Comparison of ENCODE assay signal across 10 mouse cellular contexts in genomic region chr6:49985127-49985526, GRCm38 (mm10).
DNase-seq lines count a peak whose midpoint lies in the region; ATAC-seq lines count a peak whose summit lies in the region.
"Had no signal": no experiment of that assay in that cellular context is flagged by ENCODE, and none has a peak within 500 bp of the region (broad histone marks: within the 10 kb centered on the region; RNA-seq: fewer than 3 reads in every experiment).

No protein-coding gene starts in this region.

- H3K4me3 ChIP-seq in hindbrain, embryonic 14.5 days (replicated peaks; ENCODE audit: low read length), result no peak overlapping the region
- H3K4me3 ChIP-seq in hindbrain, embryonic 12.5 days, result no peak overlapping the region
- no peak overlapping the region for H3K4me3 ChIP-seq in forebrain, embryonic 14.5 days (ENCODE audit: low read depth, low read length)
- H3K4me3 ChIP-seq in limb, embryonic 11.5 days (ENCODE audit: low read depth, low read length), result no peak overlapping the region
- H3K4me3 ChIP-seq: hindbrain, embryonic 15.5 days; liver, embryonic 15.5 days had no signal

- no peak; the same call in 1 of the 2 replicates for ATAC-seq in hindbrain, embryonic 14.5 days (ENCODE audit: low FRiP score)
- ATAC-seq in hindbrain, embryonic 12.5 days (ENCODE audit: low FRiP score), result no peak
- ATAC-seq in forebrain, embryonic 14.5 days, result peak; percentile 65
- ATAC-seq in limb, embryonic 11.5 days (ENCODE audit: insufficient number of reproducible peaks, low FRiP score, low TSS enrichment, low read depth), result peak; percentile 68; the same call in 1 of the 2 replicates
- ATAC-seq: Patski had no signal

- H3K4me2 ChIP-seq in hindbrain, embryonic 14.5 days (replicated peaks), result no peak overlapping the region
- H3K4me2 ChIP-seq in hindbrain, embryonic 12.5 days (replicated peaks), result no peak overlapping the region
- no peak overlapping the region for H3K4me2 ChIP-seq in forebrain, embryonic 14.5 days (ENCODE audit: low read length)
- no peak overlapping the region for H3K4me2 ChIP-seq in limb, embryonic 11.5 days (ENCODE audit: low read depth, severe bottlenecking)
- H3K4me2 ChIP-seq: hindbrain, embryonic 15.5 days; liver, embryonic 15.5 days had no signal

- no peaks in the 10 kb centered on the region for H3K9me3 ChIP-seq in hindbrain, embryonic 14.5 days (ENCODE audit: control insufficient read depth, low read length)
- no peaks in the 10 kb centered on the region for H3K9me3 ChIP-seq in hindbrain, embryonic 12.5 days (replicated peaks)
- no peaks in the 10 kb centered on the region for H3K9me3 ChIP-seq in forebrain, embryonic 14.5 days (replicated peaks; ENCODE audit: control insufficient read depth, low read length)
- H3K9me3 ChIP-seq in limb, embryonic 11.5 days (ENCODE audit: control insufficient read depth, low read length), result no peaks in the 10 kb centered on the region
- H3K9me3 ChIP-seq: hindbrain, embryonic 15.5 days; liver, embryonic 15.5 days had no signal

- H3K27me3 ChIP-seq in hindbrain, embryonic 14.5 days (ENCODE audit: control insufficient read depth, insufficient read depth, low read length), result no peaks in the 10 kb centered on the region
- no peaks in the 10 kb centered on the region for H3K27me3 ChIP-seq in hindbrain, embryonic 12.5 days
- H3K27me3 ChIP-seq in forebrain, embryonic 14.5 days (replicated peaks; ENCODE audit: control insufficient read depth, insufficient read depth, low read length), result no peaks in the 10 kb centered on the region
- H3K27me3 ChIP-seq in limb, embryonic 11.5 days (ENCODE audit: control insufficient read depth, insufficient read depth, low read length), result no peaks in the 10 kb centered on the region
- H3K27me3 ChIP-seq: hindbrain, embryonic 15.5 days; liver, embryonic 15.5 days had no signal

- H3K9ac ChIP-seq in hindbrain, embryonic 14.5 days, result no peak overlapping the region
- H3K9ac ChIP-seq in hindbrain, embryonic 12.5 days, result no peak overlapping the region
- no peak overlapping the region for H3K9ac ChIP-seq in forebrain, embryonic 14.5 days (ENCODE audit: low read length)
- no peak overlapping the region for H3K9ac ChIP-seq in limb, embryonic 11.5 days (ENCODE audit: low read length)
- H3K9ac ChIP-seq: hindbrain, embryonic 15.5 days; liver, embryonic 15.5 days had no signal

- peaks cover 5% of the 10 kb centered on the region; the same call in 1 of the 2 replicates for H3K4me1 ChIP-seq in hindbrain, embryonic 14.5 days (replicated peaks; ENCODE audit: control insufficient read depth, insufficient read depth, low read length)
- peaks cover 10% of the 10 kb centered on the region for H3K4me1 ChIP-seq in hindbrain, embryonic 12.5 days
- peaks cover 15% of the 10 kb centered on the region for H3K4me1 ChIP-seq in forebrain, embryonic 14.5 days (ENCODE audit: control insufficient read depth, insufficient read depth, low read length)
- H3K4me1 ChIP-seq in limb, embryonic 11.5 days (ENCODE audit: control insufficient read depth, insufficient read depth, low read length), result peaks cover 15% of the 10 kb centered on the region
- H3K4me1 ChIP-seq: hindbrain, embryonic 15.5 days; liver, embryonic 15.5 days had no signal

- DNase-seq in hindbrain, embryonic 14.5 days (ENCODE audit: low spot score), result peak; percentile 34
- peak; percentile 49 for DNase-seq in T-cell, adult 2 months (ENCODE audit: low spot score)
- peak; percentile 65 for DNase-seq in forebrain, embryonic 14.5 days (ENCODE audit: low spot score)
- DNase-seq in limb, embryonic 11.5 days (ENCODE audit: low spot score), result peak; percentile 79
- DNase-seq in MN1 (ENCODE audit: low spot score), result no peak
- no peak for DNase-seq in thymus, postnatal 4 days

- no peak overlapping the region for H3K27ac ChIP-seq in hindbrain, embryonic 14.5 days
- no peak overlapping the region for H3K27ac ChIP-seq in hindbrain, embryonic 12.5 days
- H3K27ac ChIP-seq in forebrain, embryonic 14.5 days (ENCODE audit: low read depth, low read length), result no peak overlapping the region
- H3K27ac ChIP-seq in limb, embryonic 11.5 days (replicated peaks; ENCODE audit: low read depth, low read length), result no peak overlapping the region
- H3K27ac ChIP-seq: hindbrain, embryonic 15.5 days; liver, embryonic 15.5 days had no signal

- WGBS in hindbrain, embryonic 14.5 days, result 27% methylated on average over 6 of the region's 6 CpGs
- 44% methylated on average over 6 of the region's 6 CpGs for WGBS in hindbrain, embryonic 12.5 days
- WGBS in forebrain, embryonic 14.5 days, result 6% methylated on average over 6 of the region's 6 CpGs
- 14% methylated on average over 6 of the region's 6 CpGs for WGBS in limb, embryonic 11.5 days

- no peaks in the 10 kb centered on the region for H3K36me3 ChIP-seq in hindbrain, embryonic 14.5 days (replicated peaks; ENCODE audit: control insufficient read depth, insufficient read depth)
- H3K36me3 ChIP-seq in hindbrain, embryonic 12.5 days, result no peaks in the 10 kb centered on the region
- no peaks in the 10 kb centered on the region for H3K36me3 ChIP-seq in forebrain, embryonic 14.5 days (ENCODE audit: control insufficient read depth, insufficient read depth, low read length)
- no peaks in the 10 kb centered on the region for H3K36me3 ChIP-seq in limb, embryonic 11.5 days (ENCODE audit: control insufficient read depth, insufficient read depth, low read length)
- H3K36me3 ChIP-seq: hindbrain, embryonic 15.5 days; liver, embryonic 15.5 days had no signal

Comparison
In these comparisons a context has a peak if more than half of its experiments do, and no peak if none do; other contexts are left out.
1. ATAC-seq: peak in forebrain, embryonic 14.5 days (single experiment) and limb, embryonic 11.5 days (single experiment); none in hindbrain, embryonic 14.5 days (single experiment) and hindbrain, embryonic 12.5 days (single experiment).
2. DNase-seq: peak in hindbrain, embryonic 14.5 days (single experiment), T-cell, adult 2 months (single experiment), forebrain, embryonic 14.5 days (single experiment) and limb, embryonic 11.5 days (single experiment); none in MN1 (single experiment) and thymus, postnatal 4 days (single experiment).